Mouse (Mus musculus): Measurements from ENCODE around the gene Tmem240. TPM values are rescaled to one million over a fixed set of nuclear protein-coding genes. Genes with fewer than 3 reads are reported as not detected.

Gene Tmem240
- polyA plus RNA-seq, 1 experiment from 2014 or later = 12.0 TPM

- H3K4me1 ChIP-seq (replicated peaks) = peaks cover 34% of the 10 kb centered on the region
- H3K4me2 ChIP-seq = peak overlapping the region; percentile 99
- WGBS = 3% methylated on average over 28 of the region's 28 CpGs
- H3K4me3 ChIP-seq = peak overlapping the region; percentile 90
- peak; percentile 56 for ATAC-seq (ENCODE audit: low FRiP score)
- H3K27ac ChIP-seq = peak overlapping the region; percentile 37
- no peaks in the 10 kb centered on the region for H3K9me3 ChIP-seq
- H3K27me3 ChIP-seq = no peaks in the 10 kb centered on the region
- peak overlapping the region; percentile 80 for H3K9ac ChIP-seq
- peaks cover 11% of the 10 kb centered on the region for H3K36me3 ChIP-seq
Observed at GRCm38 (mm10) chr4:155761356-155762099, 26.9 kb downstream of the Tmem240 start.

GRCm38 (mm10) chr4:155762357-155762756 is 27.8 kb downstream of the Tmem240 start:
- no peak for ATAC-seq (ENCODE audit: low FRiP score)
- 95% methylated on average over 3 of the region's 3 CpGs for WGBS
- Histone ChIP-seq H3K9ac (no peak overlapping the region), H3K4me1 (replicated peaks) (peaks cover 34% of the 10 kb centered on the region), H3K4me2 (no peak overlapping the region; the same call in 1 of the 2 replicates), H3K27ac (no peak overlapping the region), H3K9me3 (no peaks in the 10 kb centered on the region), H3K27me3 (no peaks in the 10 kb centered on the region), H3K4me3 (0 out of 2 replicates have a peak overlapping the region, but pooled peaks have one; percentile 4), H3K36me3 (peaks cover 3% of the 10 kb centered on the region)

- Histone ChIP-seq H3K4me3 (peak overlapping the region; percentile 50), H3K9ac (peak overlapping the region; percentile 80), H3K4me2 (peak overlapping the region; percentile 71), H3K4me1 (replicated peaks) (peaks cover 28% of the 10 kb centered on the region), H3K36me3 (no peaks in the 10 kb centered on the region), H3K27ac (peak overlapping the region; percentile 72; the same call in 1 of the 2 replicates), H3K9me3 (no peaks in the 10 kb centered on the region), H3K27me3 (peaks cover 37% of the 10 kb centered on the region)
- ATAC-seq (ENCODE audit: low FRiP score) = no peak
- WGBS = 62% methylated on average over 5 of the region's 5 CpGs
Observed at GRCm38 (mm10) chr4:155769496-155769879, 34.9 kb downstream of the Tmem240 start.

- under 1% methylated on average over 39 of the region's 39 CpGs for WGBS
- H3K4me1 ChIP-seq (replicated peaks) = peaks cover 34% of the 10 kb centered on the region
- H3K4me3 ChIP-seq = peak overlapping the region; percentile 50
- peak overlapping the region; percentile 72; the same call in 1 of the 2 replicates for H3K27ac ChIP-seq
- H3K9me3 ChIP-seq = no peaks in the 10 kb centered on the region
- no peaks in the 10 kb centered on the region for H3K36me3 ChIP-seq
- peak overlapping the region; percentile 71 for H3K4me2 ChIP-seq
- ATAC-seq (ENCODE audit: low FRiP score) = peak; percentile 83
- H3K9ac ChIP-seq = peak overlapping the region; percentile 80
- peaks cover 39% of the 10 kb centered on the region for H3K27me3 ChIP-seq
Observed at GRCm38 (mm10) chr4:155769880-155770512, 35.4 kb downstream of the Tmem240 start.

GRCm38 (mm10) chr4:155770626-155771025 is 36.0 kb downstream of the Tmem240 start:
- ATAC-seq (ENCODE audit: low FRiP score) = no peak; the same call in 1 of the 2 replicates
- WGBS = 43% methylated on average over 24 of the region's 24 CpGs
- Histone ChIP-seq H3K27ac (0 out of 2 replicates have a peak overlapping the region, but pooled peaks have one; percentile 72), H3K4me2 (peak overlapping the region; percentile 71), H3K4me3 (peak overlapping the region; percentile 50), H3K9me3 (no peaks in the 10 kb centered on the region), H3K9ac (peak overlapping the region; percentile 80), H3K36me3 (no peaks in the 10 kb centered on the region), H3K27me3 (peaks cover 45% of the 10 kb centered on the region), H3K4me1 (replicated peaks) (peaks cover 40% of the 10 kb centered on the region)

- H3K9ac ChIP-seq = 0 out of 2 replicates have a peak overlapping the region, but pooled peaks have one; percentile 29
- no peak overlapping the region for H3K27ac ChIP-seq
- ATAC-seq (ENCODE audit: low FRiP score) = no peak
- H3K9me3 ChIP-seq = no peaks in the 10 kb centered on the region
- 79% methylated on average over 2 of the region's 2 CpGs for WGBS
- no peak overlapping the region for H3K4me3 ChIP-seq
- H3K27me3 ChIP-seq = peaks cover 51% of the 10 kb centered on the region
- no peaks in the 10 kb centered on the region for H3K36me3 ChIP-seq
- H3K4me1 ChIP-seq (replicated peaks) = peaks cover 41% of the 10 kb centered on the region
- peak overlapping the region; percentile 6; the same call in 1 of the 2 replicates for H3K4me2 ChIP-seq
Observed at GRCm38 (mm10) chr4:155771706-155772105, 37.1 kb downstream of the Tmem240 start.

GRCm38 (mm10) chr4:155772786-155773185 is 38.2 kb downstream of the Tmem240 start:
- WGBS = 89% methylated on average over 13 of the region's 13 CpGs
- no peaks in the 10 kb centered on the region for H3K36me3 ChIP-seq
- peaks cover 43% of the 10 kb centered on the region for H3K4me1 ChIP-seq (replicated peaks)
- peak overlapping the region; percentile 35; the same call in 1 of the 2 replicates for H3K9ac ChIP-seq
- no peaks in the 10 kb centered on the region for H3K9me3 ChIP-seq
- peak overlapping the region; percentile 66 for H3K4me2 ChIP-seq
- peaks cover 52% of the 10 kb centered on the region for H3K27me3 ChIP-seq
- ATAC-seq (ENCODE audit: low FRiP score) = no peak
- no peak overlapping the region for H3K27ac ChIP-seq
- no peak overlapping the region for H3K4me3 ChIP-seq

GRCm38 (mm10) chr4:155773335-155774078 is 38.9 kb downstream of the Tmem240 start:
- Histone ChIP-seq H3K36me3 (no peaks in the 10 kb centered on the region), H3K27ac (0 out of 2 replicates have a peak overlapping the region, but pooled peaks have one; percentile 53), H3K4me2 (peak overlapping the region; percentile 66), H3K27me3 (peaks cover 52% of the 10 kb centered on the region), H3K4me3 (peak overlapping the region; percentile 40), H3K4me1 (replicated peaks) (peaks cover 43% of the 10 kb centered on the region), H3K9me3 (no peaks in the 10 kb centered on the region), H3K9ac (peak overlapping the region; percentile 67)
- ATAC-seq (ENCODE audit: low FRiP score) = no peak
- WGBS = 37% methylated on average over 5 of the region's 5 CpGs

- 1% methylated on average over 35 of the region's 35 CpGs for WGBS
- peaks cover 52% of the 10 kb centered on the region for H3K27me3 ChIP-seq
- H3K4me3 ChIP-seq = peak within 1 kb of the TSS; percentile 40
- H3K4me2 ChIP-seq = peak within 1 kb of the TSS; percentile 66
- peak within 1 kb of the TSS; percentile 67 for H3K9ac ChIP-seq
- peaks cover 43% of the 10 kb centered on the region for H3K4me1 ChIP-seq (replicated peaks)
- peak within 1 kb of the TSS; percentile 53 for H3K27ac ChIP-seq
- no peaks in the 10 kb centered on the region for H3K9me3 ChIP-seq
- ATAC-seq (ENCODE audit: low FRiP score) = peak; percentile 77
- H3K36me3 ChIP-seq = no peaks in the 10 kb centered on the region
Observed at GRCm38 (mm10) chr4:155774280-155774754, 39.7 kb downstream of the Tmem240 start, which contains the start of gene Vwa1. Gene Vwa1 (minus strand): TSS chr4:155774698.

GRCm38 (mm10) chr4:155774971-155775740 is 40.6 kb downstream of the Tmem240 start:
- 67% methylated on average over 9 of the region's 9 CpGs for WGBS
- Histone ChIP-seq H3K4me2 (peak overlapping the region; percentile 66), H3K9me3 (no peaks in the 10 kb centered on the region), H3K4me1 (replicated peaks) (peaks cover 34% of the 10 kb centered on the region), H3K36me3 (no peaks in the 10 kb centered on the region), H3K27me3 (peaks cover 52% of the 10 kb centered on the region), H3K27ac (peak overlapping the region; percentile 53), H3K9ac (peak overlapping the region; percentile 67), H3K4me3 (peak overlapping the region; percentile 40)
- ATAC-seq (ENCODE audit: low FRiP score) = no peak

GRCm38 (mm10) chr4:155775855-155776254 is 41.3 kb downstream of the Tmem240 start:
- Histone ChIP-seq H3K27me3 (peaks cover 48% of the 10 kb centered on the region), H3K9ac (no peak overlapping the region), H3K27ac (peak overlapping the region; percentile 53; the same call in 1 of the 2 replicates)

More at GRCm38 (mm10) chr4:155775855-155776254, 41.3 kb downstream of the Tmem240 start:
- WGBS = 83% methylated on average over 3 of the region's 3 CpGs
- no peaks in the 10 kb centered on the region for H3K9me3 ChIP-seq
- no peak overlapping the region for H3K4me3 ChIP-seq
- H3K4me1 ChIP-seq (replicated peaks) = peaks cover 29% of the 10 kb centered on the region
- H3K36me3 ChIP-seq = no peaks in the 10 kb centered on the region
- H3K4me2 ChIP-seq = no peak overlapping the region
- no peak for ATAC-seq (ENCODE audit: low FRiP score)

Measured in hindbrain, embryonic 13.5 days (tissue).